Mouse (Mus musculus) limb, embryonic 13.5 days (tissue): ENCODE measurements around the gene Upb1. TPM values are rescaled to one million over a fixed set of nuclear protein-coding genes. Genes with fewer than 3 reads are reported as not detected.
"Not testable (repeated sequence)": the region's sequence is repeated elsewhere in the genome, so short reads cannot be mapped to it uniquely, and the experiment has no call there.

Experiments used
- ATAC-seq: fragments of 200-750 bp; cut with Nextera tagmentation; 2 replicates; pipeline ENCODE4 v1.8.0; 2017; ENCODE audit warnings: low read depth, moderate number of reproducible peaks, moderate TSS enrichment; ENCODE audit not compliant: low FRiP score
- H3K27ac ChIP-seq: fragments of 300-500 bp; sonication (generic); 2 replicates; pipeline ENCODE4 v1.5.1; 2015; ENCODE audit warnings: inconsistent platforms, mild to moderate bottlenecking, moderate library complexity
- H3K27me3 ChIP-seq: fragments of 300-500 bp; sonication (generic); 2 replicates; pipeline ENCODE4 v1.6.1; 2015; ENCODE audit warnings: mild to moderate bottlenecking, inconsistent platforms
- H3K36me3 ChIP-seq: fragments of 300-500 bp; sonication (generic); 2 replicates; pipeline ENCODE4 v1.6.1; 2015; ENCODE audit warnings: inconsistent platforms, mild to moderate bottlenecking, moderate library complexity
- H3K4me1 ChIP-seq: fragments of 300-500 bp; sonication (generic); 2 replicates; pipeline ENCODE4 v1.6.1; 2015; ENCODE audit warnings: inconsistent platforms
- H3K4me2 ChIP-seq: fragments of 300-500 bp; sonication (generic); replicated peaks from 2 replicates; pipeline ENCODE4 v1.6.1; 2015; ENCODE audit warnings: inconsistent platforms, mild to moderate bottlenecking, moderate library complexity
- H3K4me3 ChIP-seq: fragments of 300-500 bp; sonication (generic); 2 replicates; pipeline ENCODE4 v1.5.1; 2015; ENCODE audit warnings: moderate library complexity, mild to moderate bottlenecking, inconsistent platforms
- H3K9ac ChIP-seq: fragments of 300-500 bp; sonication (generic); 2 replicates; pipeline ENCODE4 v1.6.1; 2015; ENCODE audit warnings: mild to moderate bottlenecking, inconsistent platforms
- H3K9me3 ChIP-seq: fragments of 300-500 bp; sonication (generic); 2 replicates; pipeline ENCODE4 v1.6.1; 2016; ENCODE audit warnings: inconsistent platforms
- WGBS: fragments of 180-500 bp; shearing (Covaris S2); methylation state at CpG from one replicate; pipeline ENCODE4 v1.1.7; 2015; 5-methylcytosine and 5-hydroxymethylcytosine counted together
- polyA plus RNA-seq: library from polyadenylated mRNA; unstranded; fragments of >200 nt; fragmentation: Nextera tagmentation; extraction: Ambion mirVana; gene quantifications from 2 replicates; pipeline ENCODE4 v1.2.1, GENCODE M21; 2015

The Upb1 gene
- polyA plus RNA-seq, 1 experiment from 2014 or later = 0.67 TPM

DNA sequence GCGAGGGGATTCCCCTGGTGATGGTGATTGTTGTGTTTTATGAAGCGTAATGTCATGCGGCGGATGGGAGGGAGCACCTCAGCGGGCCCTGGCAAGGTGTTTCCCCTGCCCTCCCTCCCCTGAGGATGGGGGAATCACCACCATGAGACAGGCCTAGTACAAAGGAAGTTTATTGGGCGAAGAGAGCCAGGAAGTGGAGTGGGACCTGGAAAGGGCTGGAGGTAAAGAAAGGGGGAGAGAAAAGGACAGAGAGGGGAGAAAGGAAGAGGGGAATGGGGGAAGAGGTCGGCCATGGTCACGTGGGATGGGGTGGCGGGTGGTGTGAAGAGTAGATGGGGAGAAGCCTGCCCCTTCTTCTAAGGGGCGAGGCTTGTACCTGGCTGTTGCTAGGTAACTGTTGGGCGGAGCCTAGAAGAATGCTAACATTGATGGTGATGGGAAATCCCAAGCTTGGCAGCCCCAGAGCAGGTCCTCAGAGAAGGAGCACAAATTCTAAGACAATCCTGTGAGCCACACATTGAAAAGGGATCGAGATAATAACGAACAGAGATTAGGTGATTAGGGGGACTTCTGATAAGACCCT is 45.7 kb downstream of the Upb1 start:
- H3K27me3 ChIP-seq = no peaks in the 10 kb centered on the region
- H3K4me2 ChIP-seq = no peak overlapping the region
- H3K9me3 ChIP-seq = no peaks in the 10 kb centered on the region
- ATAC-seq = no peak
- no peak overlapping the region for H3K9ac ChIP-seq
- no peak overlapping the region for H3K4me3 ChIP-seq
- H3K36me3 ChIP-seq = no peaks in the 10 kb centered on the region
- H3K4me1 ChIP-seq = peaks cover 38% of the 10 kb centered on the region
- H3K27ac ChIP-seq = peak overlapping the region; percentile 15; the same call in 1 of the 2 replicates
- WGBS = 74% methylated on average over 13 of the region's 13 CpGs

DNA sequence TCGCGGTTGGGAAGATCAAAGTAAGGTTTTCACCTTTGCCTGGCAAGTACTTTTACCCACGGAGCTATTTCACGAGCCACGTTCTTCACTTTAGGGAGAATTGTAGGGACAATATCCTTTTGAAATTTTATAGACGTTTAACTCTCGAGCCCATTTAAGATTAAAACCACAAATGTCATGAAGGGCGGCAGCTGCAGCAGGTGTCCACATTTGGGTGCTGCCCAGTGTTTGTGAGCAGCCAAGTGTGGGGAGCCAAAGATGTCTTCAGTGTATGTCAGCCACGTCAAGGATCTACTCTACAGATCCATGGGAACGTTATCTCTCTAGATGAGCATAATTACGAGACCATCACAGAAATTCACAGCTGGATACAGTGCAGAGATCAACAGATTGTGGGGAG is 46.6 kb downstream of the Upb1 start:
- no peaks in the 10 kb centered on the region for H3K36me3 ChIP-seq
- no peak overlapping the region for H3K4me3 ChIP-seq
- no peaks in the 10 kb centered on the region for H3K27me3 ChIP-seq
- H3K4me2 ChIP-seq = no peak overlapping the region
- H3K9ac ChIP-seq = no peak overlapping the region
- no peaks in the 10 kb centered on the region for H3K9me3 ChIP-seq
- 69% methylated on average over 11 of the region's 11 CpGs for WGBS
- H3K4me1 ChIP-seq = peaks cover 41% of the 10 kb centered on the region
- no peak for ATAC-seq
- H3K27ac ChIP-seq = no peak overlapping the region

DNA sequence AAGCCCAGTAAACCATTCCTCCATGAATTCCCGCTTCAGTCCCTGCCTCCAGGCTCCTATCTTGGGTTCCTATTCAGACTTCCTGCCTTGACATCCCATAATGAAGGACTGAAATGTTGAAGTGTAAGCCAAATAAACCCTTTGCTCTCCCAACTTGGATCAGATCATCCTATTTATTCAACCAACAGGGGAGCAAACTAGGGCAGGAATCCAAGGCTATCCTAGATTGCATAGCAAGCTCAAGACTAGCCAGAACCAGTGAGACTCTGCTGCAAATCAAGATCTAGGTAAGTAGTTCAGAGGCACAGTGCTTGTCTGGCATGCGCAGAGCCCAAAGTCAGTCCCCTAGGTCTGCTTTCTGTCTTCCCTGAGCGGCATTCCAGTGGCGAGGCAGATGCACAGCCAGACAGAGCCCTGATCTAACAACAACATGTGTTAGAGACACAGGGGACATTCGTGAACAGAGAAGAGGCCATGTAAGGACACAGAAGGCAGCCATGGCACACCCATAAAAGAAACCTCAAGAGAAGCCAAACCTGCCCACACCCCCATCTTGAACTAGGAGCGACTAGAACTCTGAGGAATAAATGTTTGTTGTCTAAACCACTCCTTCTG is 48.0 kb downstream of the Upb1 start:
- no peaks in the 10 kb centered on the region for H3K9me3 ChIP-seq
- H3K4me3 ChIP-seq = no peak overlapping the region
- 0 out of 2 replicates have a peak overlapping the region, but pooled peaks have one; percentile 6 for H3K27ac ChIP-seq
- peaks cover 41% of the 10 kb centered on the region for H3K4me1 ChIP-seq
- H3K4me2 ChIP-seq = no peak overlapping the region
- WGBS = 65% methylated on average over 6 of the region's 6 CpGs
- no peaks in the 10 kb centered on the region for H3K27me3 ChIP-seq
- no peak overlapping the region for H3K9ac ChIP-seq
- ATAC-seq = no peak
- H3K36me3 ChIP-seq = no peaks in the 10 kb centered on the region

DNA sequence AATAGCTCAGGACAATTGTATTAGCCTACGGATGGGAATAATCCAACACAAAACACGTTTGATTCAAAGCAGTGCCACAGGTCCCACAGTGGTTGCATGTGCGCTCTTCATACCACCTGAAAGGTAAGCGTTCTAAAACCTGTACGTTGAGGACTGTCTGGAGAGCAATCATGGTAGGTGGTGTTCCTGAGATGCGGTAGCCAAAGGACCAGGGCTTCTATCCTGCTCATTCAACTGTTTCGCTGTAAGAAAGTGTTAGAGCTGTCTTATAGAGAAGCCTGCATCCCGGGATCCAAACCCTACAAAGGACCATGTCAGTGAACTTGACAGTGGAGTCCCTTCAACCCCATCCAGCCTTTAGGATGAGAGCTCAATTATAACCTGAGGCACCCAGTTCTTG is 49.4 kb downstream of the Upb1 start:
- ATAC-seq = no peak
- no peaks in the 10 kb centered on the region for H3K36me3 ChIP-seq
- H3K4me2 ChIP-seq = no peak overlapping the region
- H3K4me3 ChIP-seq = no peak overlapping the region
- H3K9ac ChIP-seq = no peak overlapping the region
- no peaks in the 10 kb centered on the region for H3K27me3 ChIP-seq
- peaks cover 33% of the 10 kb centered on the region for H3K4me1 ChIP-seq
- WGBS = 90% methylated on average over 8 of the region's 8 CpGs
- H3K27ac ChIP-seq = no peak overlapping the region
- H3K9me3 ChIP-seq = no peaks in the 10 kb centered on the region

DNA sequence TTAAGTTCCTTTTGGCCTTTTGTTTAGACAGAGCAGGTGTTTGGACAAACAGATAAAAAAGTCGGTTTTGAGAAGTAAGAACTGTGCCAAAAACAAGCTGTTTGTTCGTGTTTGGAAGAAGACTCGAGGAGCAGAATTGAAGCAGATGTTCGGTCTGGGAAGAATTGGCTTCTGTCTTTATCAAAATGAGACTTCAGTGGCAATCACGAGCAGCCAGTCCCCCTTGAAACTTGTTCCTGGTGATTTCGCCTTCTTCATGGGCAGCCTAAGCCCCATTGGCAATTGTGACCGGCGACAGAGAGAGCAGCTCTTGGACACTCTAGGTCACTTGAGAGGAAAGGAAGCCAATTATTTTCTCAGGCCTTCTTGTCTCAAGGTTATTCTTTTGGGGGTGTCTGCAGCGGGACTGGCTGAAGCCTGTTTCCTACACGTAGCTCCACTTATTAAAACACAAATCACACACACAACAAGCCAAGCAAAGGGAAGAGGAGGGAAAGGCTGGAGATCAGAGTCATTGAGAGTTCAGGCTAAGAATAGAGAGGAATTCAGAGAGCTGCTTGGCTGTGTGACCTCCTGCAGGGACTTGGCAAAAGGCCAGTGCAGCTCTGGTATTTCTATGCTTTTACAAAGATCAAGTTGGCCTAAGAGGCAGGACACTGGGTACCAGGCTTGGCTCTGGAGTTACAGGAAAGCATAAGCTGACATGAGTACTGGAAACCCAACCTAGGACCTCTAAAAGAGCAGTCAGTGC is 50.3 kb downstream of the Upb1 start:
- Histone ChIP-seq H3K27ac (0 out of 2 replicates have a peak overlapping the region, but pooled peaks have one; percentile 0), H3K9me3 (no peaks in the 10 kb centered on the region), H3K4me3 (no peak overlapping the region), H3K4me1 (peaks cover 33% of the 10 kb centered on the region), H3K4me2 (no peak overlapping the region), H3K27me3 (no peaks in the 10 kb centered on the region), H3K36me3 (no peaks in the 10 kb centered on the region), H3K9ac (no peak overlapping the region)
- ATAC-seq = peak; percentile 34
- 60% methylated on average over 10 of the region's 10 CpGs for WGBS

DNA sequence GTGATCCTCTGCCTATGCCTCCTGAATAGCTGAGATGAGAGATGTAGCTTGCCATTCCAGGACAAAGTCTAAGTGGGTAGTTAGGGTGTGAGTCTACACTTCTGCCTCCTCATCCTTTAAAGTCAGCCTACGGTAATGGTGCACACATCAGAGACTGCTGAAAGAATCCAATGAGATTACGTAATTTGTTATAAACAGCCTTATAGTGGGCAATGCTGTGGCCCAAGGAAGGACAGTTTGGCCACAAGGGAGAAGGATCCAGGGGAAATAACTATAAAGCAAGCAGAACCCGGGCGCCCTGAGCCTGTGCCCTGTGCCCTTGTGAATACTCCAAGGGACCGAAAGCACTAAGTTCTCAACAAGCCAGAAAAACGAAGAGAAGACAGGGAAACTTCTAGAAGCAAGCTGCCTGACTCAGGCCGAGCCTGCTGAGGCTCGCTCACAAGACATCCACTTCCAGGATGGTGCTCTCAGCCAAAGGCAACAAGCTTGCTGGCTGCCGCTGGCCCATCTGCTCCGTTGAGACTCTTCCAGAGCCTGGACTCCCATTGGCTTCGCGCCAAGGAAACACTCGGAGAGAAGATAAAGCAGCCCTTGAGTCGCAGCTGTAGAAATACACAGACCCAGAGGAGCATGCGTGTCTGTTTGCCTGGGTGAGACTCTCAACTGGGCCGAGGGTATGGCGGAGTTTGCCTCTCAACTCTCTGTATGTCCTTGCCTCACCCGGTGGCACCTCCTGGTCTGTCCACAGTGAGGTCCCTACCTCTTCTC is 55.3 kb downstream of the Upb1 start:
- not testable (repeated sequence) for H3K4me2 ChIP-seq, H3K9ac ChIP-seq, H3K27ac ChIP-seq, H3K4me1 ChIP-seq, H3K27me3 ChIP-seq, H3K9me3 ChIP-seq, H3K36me3 ChIP-seq, H3K4me3 ChIP-seq
- 0 out of 2 replicates have a peak, but pooled peaks have one; percentile 32 for ATAC-seq
- 80% methylated on average over 11 of the region's 18 CpGs for WGBS

DNA sequence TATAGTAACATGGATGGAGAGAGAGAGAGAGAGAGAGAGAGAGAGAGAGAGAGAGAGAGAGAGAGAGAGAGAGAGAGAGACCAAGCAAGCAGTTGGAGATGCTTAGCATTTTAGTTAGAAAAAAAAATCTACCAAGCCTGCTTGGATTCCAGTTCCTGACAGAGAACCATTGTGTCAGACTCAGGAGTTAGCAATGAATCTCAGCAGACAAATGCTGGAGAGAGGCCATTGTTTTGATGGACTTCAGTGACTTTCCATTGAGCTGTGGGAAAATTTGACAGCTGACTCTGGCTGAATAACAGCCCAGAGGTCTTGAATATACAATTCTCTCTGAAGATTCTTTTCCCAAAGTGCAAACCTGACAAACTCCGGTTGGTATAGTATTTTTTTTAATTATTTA is 56.9 kb downstream of the Upb1 start:
- Histone ChIP-seq H3K9me3 (no peaks in the 10 kb centered on the region), H3K27me3 (no peaks in the 10 kb centered on the region), H3K4me3 (no peak overlapping the region), H3K4me2 (no peak overlapping the region), H3K36me3 (no peaks in the 10 kb centered on the region), H3K9ac (no peak overlapping the region), H3K27ac (no peak overlapping the region), H3K4me1 (no peaks in the 10 kb centered on the region)
- no peak for ATAC-seq
- WGBS = 81% methylated on average over 1 of the region's 1 CpGs

DNA sequence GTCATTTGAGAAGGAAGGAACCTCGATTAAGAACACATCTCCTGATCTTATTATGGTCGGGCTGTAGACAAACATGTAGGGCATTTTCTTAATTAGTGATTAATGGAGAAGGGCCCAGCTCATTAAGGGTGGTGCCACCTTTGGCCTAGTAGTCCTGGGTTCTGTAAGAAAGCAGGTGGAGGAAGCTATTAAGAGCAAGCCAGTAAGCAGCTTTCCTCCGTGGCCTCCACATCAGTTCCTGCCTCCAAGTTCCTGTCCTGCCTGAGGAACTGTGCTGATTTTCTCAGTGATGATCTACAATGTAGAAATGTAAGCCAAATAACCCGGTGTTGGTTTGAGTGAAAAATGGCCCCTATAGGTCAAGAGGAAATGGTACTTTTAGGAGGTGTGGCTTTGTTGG is 57.4 kb downstream of the Upb1 start:
- Histone ChIP-seq H3K27me3 (no peaks in the 10 kb centered on the region), H3K36me3 (no peaks in the 10 kb centered on the region), H3K9me3 (no peaks in the 10 kb centered on the region), H3K4me3 (no peak overlapping the region), H3K27ac (no peak overlapping the region), H3K4me1 (no peaks in the 10 kb centered on the region), H3K9ac (no peak overlapping the region), H3K4me2 (no peak overlapping the region)
- ATAC-seq = no peak
- 82% methylated on average over 4 of the region's 4 CpGs for WGBS

DNA sequence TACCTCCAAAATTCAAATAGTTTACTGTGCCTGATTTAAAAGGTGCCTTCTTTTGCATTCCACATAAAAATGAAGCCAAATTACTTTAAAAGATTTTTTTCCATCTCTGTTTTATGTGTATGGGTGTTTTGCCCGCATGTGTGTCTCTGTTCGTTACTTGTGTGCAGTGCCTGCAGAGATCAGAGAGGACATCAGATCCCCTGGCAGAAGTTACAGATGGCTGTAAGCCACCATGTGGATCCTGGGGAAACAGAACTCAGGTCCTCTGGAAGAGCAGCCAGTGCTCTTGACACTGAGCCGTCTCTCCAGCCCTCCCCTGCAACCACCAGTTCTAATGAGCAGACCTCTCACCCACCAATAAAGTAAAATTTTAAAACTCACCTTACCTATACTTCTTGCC is 61.8 kb downstream of the Upb1 start:
- ATAC-seq = no peak
- H3K4me1 ChIP-seq = peaks cover 11% of the 10 kb centered on the region

DNA sequence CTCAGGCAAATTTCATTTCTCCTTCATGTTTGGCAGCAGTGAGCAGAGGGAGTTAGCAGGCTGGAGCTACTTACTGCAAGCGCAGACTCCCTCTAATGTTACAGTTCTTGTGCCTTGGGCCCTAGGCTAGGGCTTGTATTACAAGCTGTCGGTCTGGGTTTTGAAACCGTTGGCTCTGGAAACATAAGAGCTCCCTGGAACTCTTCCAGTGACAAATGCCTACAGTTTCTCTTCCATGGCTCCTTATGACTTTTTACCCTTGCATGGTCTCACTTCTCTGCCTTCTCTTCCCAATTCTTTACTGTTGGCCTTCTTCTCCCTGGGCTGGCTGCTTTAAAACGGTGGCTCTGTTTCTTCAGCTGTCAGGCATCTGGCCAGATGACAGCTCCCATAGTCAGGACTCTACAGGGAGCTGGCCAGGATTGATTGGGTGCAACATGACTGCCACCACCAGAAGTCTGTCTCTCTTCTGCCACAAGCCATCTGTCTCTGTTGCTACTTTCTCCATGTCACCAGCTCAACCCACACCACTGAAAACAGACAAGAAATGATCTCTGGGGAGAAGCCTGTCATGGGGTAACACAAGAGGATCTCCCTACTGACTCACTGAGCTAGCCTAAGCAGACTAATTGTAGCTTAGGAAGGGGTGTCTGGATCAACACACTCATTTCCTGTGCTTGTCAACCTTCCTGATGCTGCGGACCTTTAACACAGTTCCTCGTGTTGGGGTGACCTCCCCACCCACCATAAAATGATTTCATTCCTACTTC is 65.1 kb downstream of the Upb1 start:
- Histone ChIP-seq H3K9me3 (no peaks in the 10 kb centered on the region), H3K27ac (peak overlapping the region; percentile 75), H3K4me1 (peaks cover 11% of the 10 kb centered on the region), H3K36me3 (no peaks in the 10 kb centered on the region), H3K4me2 (peak overlapping the region; percentile 3; the same call in 1 of the 2 replicates), H3K9ac (no peak overlapping the region), H3K4me3 (no peak overlapping the region), H3K27me3 (no peaks in the 10 kb centered on the region)
- 32% methylated on average over 6 of the region's 6 CpGs for WGBS
- ATAC-seq = peak; percentile 89

More for the DNA sequence above, 61.8 kb downstream of the Upb1 start:
- 64% methylated on average over 3 of the region's 3 CpGs for WGBS
- no peaks in the 10 kb centered on the region for H3K27me3 ChIP-seq
- H3K9me3 ChIP-seq = no peaks in the 10 kb centered on the region
- H3K36me3 ChIP-seq = no peaks in the 10 kb centered on the region
- no peak overlapping the region for H3K4me2 ChIP-seq
- H3K27ac ChIP-seq = no peak overlapping the region
- no peak overlapping the region for H3K4me3 ChIP-seq
- no peak overlapping the region for H3K9ac ChIP-seq

DNA sequence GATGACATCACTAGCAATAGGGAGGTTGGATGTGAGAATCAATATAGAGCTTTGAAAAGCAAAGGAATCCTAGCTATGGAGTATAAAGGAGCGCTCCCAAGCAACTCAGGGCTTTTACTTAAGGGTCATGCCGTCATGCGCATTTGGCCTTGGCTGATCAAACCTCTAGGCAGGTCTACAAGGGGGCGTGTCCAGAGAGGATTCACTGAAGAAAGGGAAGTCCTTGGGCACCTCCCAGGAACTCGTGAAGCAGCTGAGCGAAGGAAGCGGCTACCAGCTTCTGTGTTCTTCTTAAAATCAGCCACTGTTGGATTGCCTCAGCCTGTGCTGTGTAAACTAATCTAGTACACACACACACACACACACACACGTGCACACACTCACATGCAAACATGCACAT is 72.5 kb downstream of the Upb1 start:
- ATAC-seq = no peak
- H3K27me3 ChIP-seq = no peaks in the 10 kb centered on the region
- no peak overlapping the region for H3K4me2 ChIP-seq
- no peak overlapping the region for H3K9ac ChIP-seq
- no peaks in the 10 kb centered on the region for H3K9me3 ChIP-seq
- H3K27ac ChIP-seq = no peak overlapping the region
- H3K4me1 ChIP-seq = 0 out of 2 replicates have a peak, but pooled peaks cover 5% of the 10 kb centered on the region
- no peak overlapping the region for H3K4me3 ChIP-seq
- WGBS = 66% methylated on average over 8 of the region's 8 CpGs
- no peaks in the 10 kb centered on the region for H3K36me3 ChIP-seq
